In the genomic region with DNA sequence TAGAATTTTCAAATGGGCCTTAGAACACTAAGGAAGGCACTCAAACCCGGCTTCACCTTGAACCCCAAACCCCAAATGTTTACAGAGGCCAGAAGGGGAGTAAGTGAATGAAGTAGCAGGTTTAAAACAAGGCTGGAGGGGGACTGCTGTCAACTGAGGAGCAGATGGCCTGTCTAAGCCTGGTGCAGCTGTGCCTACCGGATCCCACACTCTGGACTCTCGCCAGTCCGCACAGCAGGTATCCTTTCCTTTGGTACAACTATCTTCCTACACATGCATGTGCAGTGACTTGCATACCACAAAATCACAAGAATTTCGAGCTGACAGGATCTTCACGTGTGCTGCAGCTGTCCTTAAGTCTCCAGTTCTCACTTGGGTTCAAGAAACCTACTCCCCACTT, we compare ENCODE assay signal across 8 mouse cellular contexts. TPM values are rescaled to one million over a fixed set of nuclear protein-coding genes. Genes with fewer than 3 reads are reported as not detected.
DNase-seq lines count a peak whose midpoint lies in the region; ATAC-seq and TF ChIP-seq lines count a peak whose summit lies in the region.

No protein-coding gene starts in this region.

- ATAC-seq in heart, embryonic 16.5 days (replicated peaks; ENCODE audit: extremely low read depth, insufficient read depth, low FRiP score), result no peak
- ATAC-seq in embryonic facial prominence, embryonic 12.5 days (ENCODE audit: insufficient number of reproducible peaks, insufficient read depth, low FRiP score, low TSS enrichment), result no peak
- ATAC-seq in intestine, embryonic 15.5 days, result no peak
- ATAC-seq in midbrain, postnatal 0 days (ENCODE audit: low FRiP score), result no peak
- no peak for ATAC-seq in monocyte, adult 5-6 weeks (replicated peaks; ENCODE audit: insufficient number of reproducible peaks, low FRiP score, low TSS enrichment, poor library complexity, severe bottlenecking)

- intact Hi-C loops in heart, postnatal 25 days (cut with DNase I), result loop anchor here (5.0 kb wide), 1 partner anchor 55 kb away; no protein-coding TSS in a partner anchor

- H3K9me3 ChIP-seq in heart, embryonic 16.5 days (replicated peaks; ENCODE audit: control insufficient read depth, low read length), result no peaks in the 10 kb centered on the region
- H3K9me3 ChIP-seq in embryonic facial prominence, embryonic 12.5 days, result no peaks in the 10 kb centered on the region
- H3K9me3 ChIP-seq in intestine, embryonic 15.5 days, result no peaks in the 10 kb centered on the region
- no peaks in the 10 kb centered on the region for H3K9me3 ChIP-seq in midbrain, postnatal 0 days (ENCODE audit: low read length)

- peak overlapping the region; percentile 88 for H3K4me2 ChIP-seq in heart, embryonic 16.5 days (ENCODE audit: low read depth, low read length)
- H3K4me2 ChIP-seq in embryonic facial prominence, embryonic 12.5 days (replicated peaks), result peak overlapping the region; percentile 90
- H3K4me2 ChIP-seq in intestine, embryonic 15.5 days (replicated peaks), result peak overlapping the region; percentile 76
- H3K4me2 ChIP-seq in midbrain, postnatal 0 days (ENCODE audit: low read depth, low read length, poor library complexity, severe bottlenecking), result peak overlapping the region; percentile 84

- H3K27ac ChIP-seq in heart, embryonic 16.5 days (ENCODE audit: low read length), result no peak overlapping the region
- H3K27ac ChIP-seq in embryonic facial prominence, embryonic 12.5 days, result no peak overlapping the region
- no peak overlapping the region for H3K27ac ChIP-seq in intestine, embryonic 15.5 days
- H3K27ac ChIP-seq in midbrain, postnatal 0 days (ENCODE audit: low read depth, low read length), result no peak overlapping the region

- H3K36me3 ChIP-seq in heart, embryonic 16.5 days (ENCODE audit: control insufficient read depth, insufficient read depth), result peaks cover 19% of the 10 kb centered on the region; the same call in 1 of the 2 replicates
- H3K36me3 ChIP-seq in embryonic facial prominence, embryonic 12.5 days, result peaks cover 32% of the 10 kb centered on the region
- H3K36me3 ChIP-seq in intestine, embryonic 15.5 days, result peaks cover 14% of the 10 kb centered on the region
- peaks cover 10% of the 10 kb centered on the region; the same call in 1 of the 2 replicates for H3K36me3 ChIP-seq in midbrain, postnatal 0 days (ENCODE audit: insufficient read depth, low read length)

- 71% methylated on average over 6 of the region's 6 CpGs for WGBS in heart, embryonic 16.5 days
- whole genome bisulfite sequencing in embryonic facial prominence, embryonic 12.5 days, result 78% methylated on average over 6 of the region's 6 CpGs
- WGBS in intestine, embryonic 15.5 days, result 73% methylated on average over 6 of the region's 6 CpGs
- WGBS in midbrain, postnatal 0 days, result 53% methylated on average over 6 of the region's 6 CpGs

- no peak for DNase-seq in heart, postnatal 25 days (ENCODE audit: low spot score)
- DNase-seq in midbrain, postnatal 0 days (ENCODE audit: low spot score), result peak; percentile 55
- no peak for DNase-seq in spleen, postnatal 14 days (ENCODE audit: low spot score in 2 of 2)
- DNase-seq in testis, postnatal 10 days (ENCODE audit: low spot score), result no peak

- H3K27me3 ChIP-seq in heart, embryonic 16.5 days (ENCODE audit: control insufficient read depth, insufficient read depth, low read length), result peaks cover 3% of the 10 kb centered on the region; the same call in 1 of the 2 replicates
- H3K27me3 ChIP-seq in embryonic facial prominence, embryonic 12.5 days, result peaks cover 7% of the 10 kb centered on the region
- no peaks in the 10 kb centered on the region for H3K27me3 ChIP-seq in intestine, embryonic 15.5 days (replicated peaks)
- H3K27me3 ChIP-seq in midbrain, postnatal 0 days (ENCODE audit: insufficient read depth, low read length), result no peaks in the 10 kb centered on the region

- peak overlapping the region; percentile 89 for H3K9ac ChIP-seq in heart, embryonic 16.5 days (ENCODE audit: low read length)
- peak overlapping the region; percentile 71 for H3K9ac ChIP-seq in embryonic facial prominence, embryonic 12.5 days
- H3K9ac ChIP-seq in intestine, embryonic 15.5 days, result 0 out of 2 replicates have a peak overlapping the region, but pooled peaks have one; percentile 68
- peak overlapping the region; percentile 75; the same call in 1 of the 2 replicates for H3K9ac ChIP-seq in midbrain, postnatal 0 days (replicated peaks; ENCODE audit: low read length, poor library complexity, severe bottlenecking)

- peak overlapping the region; percentile 68; the same call in 1 of the 2 replicates for H3K4me3 ChIP-seq in heart, embryonic 16.5 days (ENCODE audit: low read length)
- H3K4me3 ChIP-seq in embryonic facial prominence, embryonic 12.5 days, result peak overlapping the region; percentile 55; the same call in 1 of the 2 replicates
- H3K4me3 ChIP-seq in intestine, embryonic 15.5 days (replicated peaks), result no peak overlapping the region
- peak overlapping the region; percentile 60; the same call in 1 of the 2 replicates for H3K4me3 ChIP-seq in midbrain, postnatal 0 days (ENCODE audit: low read depth, low read length)

- peaks cover 28% of the 10 kb centered on the region for H3K4me1 ChIP-seq in heart, embryonic 16.5 days (ENCODE audit: control insufficient read depth, insufficient read depth, low read length)
- H3K4me1 ChIP-seq in embryonic facial prominence, embryonic 12.5 days, result peaks cover 35% of the 10 kb centered on the region
- H3K4me1 ChIP-seq in intestine, embryonic 15.5 days (replicated peaks), result peaks cover 33% of the 10 kb centered on the region
- peaks cover 19% of the 10 kb centered on the region; the same call in 1 of the 2 replicates for H3K4me1 ChIP-seq in midbrain, postnatal 0 days (ENCODE audit: insufficient read depth, low read length)

- no peak for TF ChIP-seq CTCF in midbrain, postnatal 0 days (IDR thresholded peaks at IDR 0.05)

RNA-seq across cellular contexts. Expression of gene Cntrob, which starts 1.6 kb away (rescaled TPM):
- 16.1 and 16.2 TPM in 2 replicates for polyA plus RNA-seq in heart, embryonic 16.5 days (2015; fragmentation: Nextera tagmentation; extraction: Ambion mirVana)
- total RNA-seq in heart, postnatal 25 days (2021), result 1 to 10 TPM; 2.6 to 5.3 TPM
- polyA plus RNA-seq in embryonic facial prominence, embryonic 12.5 days (2016; fragmentation: Nextera tagmentation; extraction: Ambion mirVana), result 31.2 and 34.1 TPM in 2 replicates
- 18.5 and 19.6 TPM in 2 replicates for polyA plus RNA-seq in intestine, embryonic 15.5 days (2015; fragmentation: Nextera tagmentation; extraction: Ambion mirVana)
- total RNA-seq in midbrain, postnatal 0 days (2014; rRNA removed), result 15.3 and 16.2 TPM in 2 replicates
- 10.2 and 13.6 TPM in 2 replicates for polyA plus RNA-seq in midbrain, postnatal 0 days (2015; fragmentation: Nextera tagmentation; extraction: Ambion mirVana)
- 5.8 to 26.8 TPM (median 19.1 TPM) in 3 replicates for total RNA-seq in monocyte, adult 5-6 weeks (2017)

RNA-seq across cellular contexts. Expression of gene Trappc1, which starts 1.8 kb away (rescaled TPM):
- 176 and 179 TPM in 2 replicates for polyA plus RNA-seq in heart, embryonic 16.5 days (2015; fragmentation: Nextera tagmentation; extraction: Ambion mirVana)
- 10 to 100 TPM; 48.0 to 53.0 TPM for total RNA-seq in heart, postnatal 25 days (2021)
- 164 and 173 TPM in 2 replicates for polyA plus RNA-seq in embryonic facial prominence, embryonic 12.5 days (2016; fragmentation: Nextera tagmentation; extraction: Ambion mirVana)
- 135 and 147 TPM in 2 replicates for polyA plus RNA-seq in intestine, embryonic 15.5 days (2015; fragmentation: Nextera tagmentation; extraction: Ambion mirVana)
- total RNA-seq in midbrain, postnatal 0 days (2014; rRNA removed), result 128 and 205 TPM in 2 replicates
- 161 and 177 TPM in 2 replicates for polyA plus RNA-seq in midbrain, postnatal 0 days (2015; fragmentation: Nextera tagmentation; extraction: Ambion mirVana)
- 54.4 to 91.3 TPM (median 61.3 TPM) in 3 replicates for total RNA-seq in monocyte, adult 5-6 weeks (2017)

RNA-seq across cellular contexts. Expression of gene Kcnab3, which starts 4.0 kb away (rescaled TPM):
- polyA plus RNA-seq in heart, embryonic 16.5 days (2015; fragmentation: Nextera tagmentation; extraction: Ambion mirVana), result 0.79 and 1.2 TPM in 2 replicates
- total RNA-seq in heart, postnatal 25 days (2021), result under 1 TPM; 0.22 to 0.29 TPM
- 2.2 and 2.4 TPM in 2 replicates for polyA plus RNA-seq in embryonic facial prominence, embryonic 12.5 days (2016; fragmentation: Nextera tagmentation; extraction: Ambion mirVana)
- 2.2 and 2.3 TPM in 2 replicates for polyA plus RNA-seq in intestine, embryonic 15.5 days (2015; fragmentation: Nextera tagmentation; extraction: Ambion mirVana)
- 3.2 and 7.6 TPM in 2 replicates for total RNA-seq in midbrain, postnatal 0 days (2014; rRNA removed)
- 5.4 and 5.6 TPM in 2 replicates for polyA plus RNA-seq in midbrain, postnatal 0 days (2015; fragmentation: Nextera tagmentation; extraction: Ambion mirVana)
- total RNA-seq in monocyte, adult 5-6 weeks (2017), result 2.0 to 2.3 TPM in 2 of 3 replicates, not detected in the other

RNA-seq across cellular contexts. Expression of gene Rnf227, which starts 18.3 kb away (rescaled TPM):
- 6.5 TPM in 2 replicates for polyA plus RNA-seq in heart, embryonic 16.5 days (2015; fragmentation: Nextera tagmentation; extraction: Ambion mirVana)
- total RNA-seq in heart, postnatal 25 days (2021), result under 1 TPM; 0.16 to 0.17 TPM
- polyA plus RNA-seq in embryonic facial prominence, embryonic 12.5 days (2016; fragmentation: Nextera tagmentation; extraction: Ambion mirVana), result 24.1 and 25.0 TPM in 2 replicates
- polyA plus RNA-seq in intestine, embryonic 15.5 days (2015; fragmentation: Nextera tagmentation; extraction: Ambion mirVana), result 10.8 and 10.9 TPM in 2 replicates
- total RNA-seq in midbrain, postnatal 0 days (2014; rRNA removed), result 245 and 310 TPM in 2 replicates
- 382 and 383 TPM in 2 replicates for polyA plus RNA-seq in midbrain, postnatal 0 days (2015; fragmentation: Nextera tagmentation; extraction: Ambion mirVana)
- total RNA-seq in monocyte, adult 5-6 weeks (2017), result 1.3 to 3.6 TPM (median 1.5 TPM) in 3 replicates

RNA-seq across cellular contexts. Expression of gene Chd3, which starts 47.2 kb away (rescaled TPM):
- polyA plus RNA-seq in heart, embryonic 16.5 days (2015; fragmentation: Nextera tagmentation; extraction: Ambion mirVana), result 13.3 and 19.8 TPM in 2 replicates
- total RNA-seq in heart, postnatal 25 days (2021), result 10 to 100 TPM; 26.4 to 27.9 TPM
- 130 and 135 TPM in 2 replicates for polyA plus RNA-seq in embryonic facial prominence, embryonic 12.5 days (2016; fragmentation: Nextera tagmentation; extraction: Ambion mirVana)
- 39.9 and 44.1 TPM in 2 replicates for polyA plus RNA-seq in intestine, embryonic 15.5 days (2015; fragmentation: Nextera tagmentation; extraction: Ambion mirVana)
- 284 and 298 TPM in 2 replicates for total RNA-seq in midbrain, postnatal 0 days (2014; rRNA removed)
- polyA plus RNA-seq in midbrain, postnatal 0 days (2015; fragmentation: Nextera tagmentation; extraction: Ambion mirVana), result 51.6 and 58.9 TPM in 2 replicates
- 76.7 to 192 TPM (median 86.2 TPM) in 3 replicates for total RNA-seq in monocyte, adult 5-6 weeks (2017)
